Mouse (Mus musculus) heart, embryonic 14.5 days (tissue): ENCODE data around the gene Eif6. TPM values are rescaled to one million over a fixed set of nuclear protein-coding genes. Genes with fewer than 3 reads are reported as not detected.

ENCODE experiments used
- ATAC-seq: fragments of 200-750 bp; cut with Nextera tagmentation; 2 replicates; pipeline ENCODE4 v1.8.0; 2017; ENCODE audit warnings: low read depth, moderate TSS enrichment; ENCODE audit not compliant: insufficient number of reproducible peaks, insufficient read depth, low FRiP score
- H3K27ac ChIP-seq, 2 experiments: fragments of 200-500 bp in 1 of 2; fragments of 300-500 bp in 1 of 2; sonication (generic) in 1 of 2; replicated peaks in 1 of 2; 2 replicates each; pipeline ENCODE4 v1.5.1; 2012 to 2014; ENCODE audit warnings: low read depth in 2 of 2, low read length in 2 of 2, control low read depth in 1 of 2, mild to moderate bottlenecking in 1 of 2, mixed read lengths in 1 of 2; ENCODE audit not compliant: control insufficient read depth in 1 of 2, insufficient read depth in 1 of 2
- H3K27me3 ChIP-seq: fragments of 300-500 bp; sonication (generic); 2 replicates; pipeline ENCODE4 v1.6.1; 2014; ENCODE audit warnings: mild to moderate bottlenecking, low read length, control low read depth; ENCODE audit not compliant: control insufficient read depth, insufficient read depth
- H3K36me3 ChIP-seq: fragments of 300-500 bp; sonication (generic); 2 replicates; pipeline ENCODE4 v1.6.1; 2014; ENCODE audit warnings: mild to moderate bottlenecking, control low read depth, low read length, mixed read lengths; ENCODE audit not compliant: control insufficient read depth, insufficient read depth
- H3K4me1 ChIP-seq, 2 experiments: fragments of 200-500 bp in 1 of 2; fragments of 300-500 bp in 1 of 2; sonication (generic) in 1 of 2; 2 replicates each; pipeline ENCODE4 v1.6.1; 2012 to 2014; ENCODE audit warnings: low read length in 2 of 2, control low read depth in 1 of 2, mixed read lengths in 1 of 2; ENCODE audit not compliant: control insufficient read depth in 2 of 2, insufficient read depth in 2 of 2
- H3K4me2 ChIP-seq: fragments of 300-500 bp; sonication (generic); 2 replicates; pipeline ENCODE4 v1.6.1; 2014; ENCODE audit warnings: mild to moderate bottlenecking, low read length
- H3K4me3 ChIP-seq, 2 experiments: fragments of 200-500 bp in 1 of 2; fragments of 300-500 bp in 1 of 2; sonication (generic) in 1 of 2; 2 replicates each; pipeline ENCODE4 v1.5.1; 2012 to 2014; ENCODE audit warnings: low read length in 2 of 2, mild to moderate bottlenecking in 2 of 2, control low read depth in 1 of 2, low read depth in 1 of 2, moderate library complexity in 1 of 2; ENCODE audit not compliant: control insufficient read depth in 1 of 2, insufficient read depth in 1 of 2
- H3K9ac ChIP-seq: fragments of 300-500 bp; sonication (generic); 2 replicates; pipeline ENCODE4 v1.6.1; 2014; ENCODE audit warnings: mild to moderate bottlenecking, low read length
- H3K9me3 ChIP-seq: fragments of 300-500 bp; sonication (generic); 2 replicates; pipeline ENCODE4 v1.6.1; 2016; ENCODE audit warnings: low read length, control low read depth; ENCODE audit not compliant: control insufficient read depth
- WGBS: fragments of 180-500 bp; shearing (Covaris S2); extraction: QIAGEN DNeasy Blood & Tissue Kit; methylation state at CpG from one replicate; pipeline ENCODE4 v1.1.7; 2014; 5-methylcytosine and 5-hydroxymethylcytosine counted together
- polyA plus RNA-seq: library from polyadenylated mRNA; unstranded; fragments of >200 nt; fragmentation: Nextera tagmentation; extraction: Ambion mirVana; gene quantifications from 2 replicates; pipeline ENCODE4 v1.2.1, GENCODE M21; 2014

The Eif6 gene
- polyA plus RNA-seq, 1 experiment from 2014 or later: 130 TPM

DNA sequence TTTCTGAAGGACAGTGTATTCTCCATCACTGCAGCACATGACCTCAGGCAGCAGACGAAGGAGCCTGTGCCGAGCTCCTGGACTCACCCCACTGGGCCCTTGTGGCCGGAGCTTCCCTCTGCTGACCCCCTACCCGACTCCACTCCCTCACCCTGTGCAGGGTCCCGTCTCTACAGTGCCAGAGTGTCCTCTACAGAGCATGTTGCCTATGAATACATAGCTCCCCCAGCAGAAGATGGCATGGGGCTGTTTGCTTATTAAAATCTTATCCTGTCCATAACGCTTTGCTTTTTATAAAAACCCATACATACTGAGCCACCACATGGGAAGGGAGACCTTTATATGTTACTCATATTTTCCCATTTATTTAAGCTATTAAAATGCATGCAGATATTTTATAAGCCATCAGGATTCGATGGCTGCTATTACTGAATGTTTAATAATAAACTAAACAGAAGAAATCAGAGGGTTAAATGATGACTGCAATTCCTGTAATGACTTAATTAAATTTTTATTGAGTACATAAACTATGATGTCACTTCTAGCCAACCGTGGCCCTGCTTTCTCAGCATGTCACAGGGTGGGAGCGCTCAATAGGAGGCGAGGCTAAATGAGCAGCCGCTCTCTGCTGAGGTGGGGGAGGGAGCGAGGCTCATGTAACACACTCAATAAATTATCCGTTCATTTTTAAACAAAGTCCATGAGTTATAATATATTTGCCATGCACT, 36.0 kb upstream of the Eif6 start:
- H3K27me3 ChIP-seq: no peaks in the 10 kb centered on the region
- H3K4me1 ChIP-seq: no peaks in the 10 kb centered on the region
- H3K9me3 ChIP-seq: no peaks in the 10 kb centered on the region
- WGBS: 87% methylated on average over 13 of the region's 13 CpGs
- H3K9ac ChIP-seq: no peak overlapping the region
- H3K4me3 ChIP-seq: no peak overlapping the region
- no peak for ATAC-seq
- no peak overlapping the region for H3K27ac ChIP-seq
- no peak overlapping the region for H3K4me2 ChIP-seq
- peaks cover 23% of the 10 kb centered on the region for H3K36me3 ChIP-seq

GRCm38 (mm10) chr2:155861581-155861980, 34.9 kb upstream of the Eif6 start:
- 88% methylated on average over 6 of the region's 6 CpGs for WGBS
- H3K4me1 ChIP-seq: no peaks in the 10 kb centered on the region
- no peak overlapping the region for H3K4me3 ChIP-seq
- H3K9me3 ChIP-seq: no peaks in the 10 kb centered on the region
- H3K4me2 ChIP-seq: no peak overlapping the region
- H3K9ac ChIP-seq: no peak overlapping the region
- no peaks in the 10 kb centered on the region for H3K27me3 ChIP-seq
- H3K36me3 ChIP-seq: peaks cover 33% of the 10 kb centered on the region
- no peak for ATAC-seq
- H3K27ac ChIP-seq: no peak overlapping the region

DNA sequence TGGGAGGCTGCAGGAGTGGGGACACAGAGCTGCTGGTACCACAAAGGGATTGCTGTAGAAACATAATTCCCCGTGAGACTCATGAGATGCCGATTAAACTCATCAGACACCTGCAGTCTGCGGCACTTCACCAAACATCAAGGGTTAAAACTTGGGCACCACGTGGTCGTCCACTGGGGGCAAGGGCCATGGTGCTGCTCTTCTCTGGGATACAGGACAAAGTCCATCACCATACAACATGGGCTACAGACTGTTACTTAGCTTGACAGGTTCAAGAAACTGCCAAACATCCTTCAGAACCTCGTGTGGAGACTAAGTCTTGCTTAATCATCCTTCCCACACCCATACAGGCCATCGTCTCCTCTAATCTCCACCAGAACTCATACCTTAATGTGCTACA, 33.4 kb upstream of the Eif6 start:
- WGBS: 85% methylated on average over 7 of the region's 7 CpGs
- no peaks in the 10 kb centered on the region for H3K27me3 ChIP-seq
- no peak overlapping the region for H3K27ac ChIP-seq
- no peak overlapping the region for H3K9ac ChIP-seq
- no peak overlapping the region for H3K4me3 ChIP-seq
- no peaks in the 10 kb centered on the region for H3K4me1 ChIP-seq
- no peaks in the 10 kb centered on the region for H3K9me3 ChIP-seq
- no peak for ATAC-seq
- H3K4me2 ChIP-seq: no peak overlapping the region
- peaks cover 47% of the 10 kb centered on the region for H3K36me3 ChIP-seq

- Histone ChIP-seq H3K4me2 (no peak overlapping the region), H3K27ac (no peak overlapping the region), H3K4me3 (no peak overlapping the region), H3K9ac (no peak overlapping the region), H3K27me3 (no peaks in the 10 kb centered on the region), H3K4me1 (no peaks in the 10 kb centered on the region), H3K36me3 (peaks cover 88% of the 10 kb centered on the region), H3K9me3 (no peaks in the 10 kb centered on the region)
- 93% methylated on average over 5 of the region's 5 CpGs for WGBS
- ATAC-seq: no peak
Measured at GRCm38 (mm10) chr2:155852536-155852935, 25.8 kb upstream of the Eif6 start.

DNA sequence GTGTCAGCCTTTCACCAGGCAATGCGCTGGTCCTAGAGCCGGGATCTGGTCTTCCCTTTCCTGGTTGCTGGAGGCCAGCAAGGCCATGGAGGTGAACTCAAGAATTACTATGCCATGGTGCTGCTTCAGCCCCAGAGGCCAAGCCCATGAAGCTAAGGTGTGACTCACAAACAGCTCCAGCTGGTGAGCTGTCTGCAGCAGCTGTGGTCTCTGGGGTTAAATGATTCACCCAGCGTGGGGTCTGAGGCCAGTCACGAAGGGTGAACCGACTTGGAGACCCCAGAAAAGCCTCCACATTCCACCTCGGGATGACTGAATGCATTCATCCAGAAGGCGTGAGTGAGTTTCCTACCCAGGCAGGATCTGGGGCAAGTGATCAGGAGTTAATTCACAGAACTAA, 23.4 kb upstream of the Eif6 start:
- Histone ChIP-seq H3K27ac (no peak overlapping the region), H3K4me1 (no peaks in the 10 kb centered on the region), H3K9me3 (no peaks in the 10 kb centered on the region), H3K36me3 (peaks cover 89% of the 10 kb centered on the region), H3K4me2 (no peak overlapping the region), H3K9ac (no peak overlapping the region), H3K27me3 (no peaks in the 10 kb centered on the region), H3K4me3 (no peak overlapping the region)
- no peak for ATAC-seq
- WGBS: 84% methylated on average over 7 of the region's 7 CpGs

DNA sequence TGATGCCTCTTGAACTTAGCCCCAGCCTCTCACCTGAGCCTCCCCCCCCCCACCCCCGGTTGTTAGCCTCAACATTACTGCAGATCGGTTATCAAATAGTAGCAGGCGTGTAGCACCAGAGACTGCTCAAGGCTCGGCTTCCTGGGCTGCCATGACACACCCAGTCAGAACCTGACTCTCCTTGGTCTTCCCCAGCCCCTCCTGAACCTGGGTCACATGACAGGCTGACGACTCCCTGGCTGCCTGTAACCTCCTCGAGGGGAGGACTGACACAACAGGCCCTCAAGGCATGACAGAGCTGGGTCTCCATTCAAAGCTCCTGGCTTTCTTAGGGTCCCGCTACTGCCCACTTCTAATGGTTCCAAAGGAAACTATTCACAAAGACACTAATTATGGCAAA, 22.7 kb upstream of the Eif6 start:
- Histone ChIP-seq H3K27me3 (no peaks in the 10 kb centered on the region), H3K4me2 (no peak overlapping the region), H3K9me3 (no peaks in the 10 kb centered on the region), H3K4me1 (no peaks in the 10 kb centered on the region), H3K27ac (no peak overlapping the region), H3K36me3 (peaks cover 91% of the 10 kb centered on the region), H3K9ac (no peak overlapping the region), H3K4me3 (no peak overlapping the region)
- ATAC-seq: no peak
- 66% methylated on average over 7 of the region's 7 CpGs for WGBS

DNA sequence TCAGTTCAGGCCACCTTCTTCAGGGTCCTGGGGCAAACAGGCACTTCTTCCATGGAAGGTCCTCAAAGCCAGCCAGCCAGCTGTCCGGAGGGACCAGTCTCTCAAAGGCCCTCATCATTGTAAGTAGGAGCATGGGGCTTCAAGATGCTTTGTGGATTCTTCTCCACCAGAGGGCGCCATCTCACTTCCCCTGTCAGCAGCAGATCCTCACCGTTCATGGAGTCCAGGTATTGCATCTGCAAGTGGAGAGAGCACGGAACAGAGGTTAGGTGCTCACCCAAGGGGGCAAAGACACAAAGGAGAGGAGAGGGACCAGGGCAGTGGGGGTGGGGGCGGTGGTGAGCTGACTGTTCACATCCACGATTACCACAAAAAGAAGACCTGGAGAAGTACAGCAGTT, 21.6 kb upstream of the Eif6 start:
- ATAC-seq: no peak
- Histone ChIP-seq H3K4me3 (no peak overlapping the region), H3K9me3 (no peaks in the 10 kb centered on the region), H3K9ac (no peak overlapping the region), H3K4me1 (no peaks in the 10 kb centered on the region), H3K4me2 (no peak overlapping the region), H3K36me3 (peaks cover 82% of the 10 kb centered on the region), H3K27me3 (no peaks in the 10 kb centered on the region), H3K27ac (no peak overlapping the region)
- WGBS: 32% methylated on average over 6 of the region's 6 CpGs

DNA sequence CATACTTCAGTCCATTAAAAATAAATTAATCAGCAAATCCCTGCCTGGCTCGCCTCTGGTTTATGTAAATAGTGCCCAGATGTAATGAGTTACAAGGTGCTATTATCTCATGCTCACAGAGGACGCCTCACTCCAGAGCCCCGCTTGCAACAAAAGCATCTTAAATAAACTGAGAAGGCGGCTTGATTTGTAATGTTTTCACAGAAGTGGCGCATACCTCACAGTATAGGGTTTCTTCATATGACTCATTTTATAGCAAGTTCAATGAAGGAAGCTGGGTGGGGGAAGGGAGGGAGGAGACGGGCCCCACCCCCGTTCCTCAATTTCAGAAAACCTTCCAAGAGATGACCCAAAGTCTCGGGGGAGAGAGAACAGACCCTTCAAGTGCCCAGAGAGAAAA, 20.2 kb upstream of the Eif6 start:
- Histone ChIP-seq H3K9ac (no peak overlapping the region), H3K27ac (no peak overlapping the region), H3K4me2 (no peak overlapping the region), H3K4me3 (no peak overlapping the region), H3K27me3 (no peaks in the 10 kb centered on the region), H3K36me3 (peaks cover 68% of the 10 kb centered on the region), H3K9me3 (no peaks in the 10 kb centered on the region), H3K4me1 (no peaks in the 10 kb centered on the region)
- no peak for ATAC-seq
- 84% methylated on average over 8 of the region's 8 CpGs for WGBS
